Mouse (Mus musculus) kidney, embryonic 16.5 days (tissue): ENCODE data around the gene Mthfsl. TPM values are rescaled to one million over a fixed set of nuclear protein-coding genes. Genes with fewer than 3 reads are reported as not detected.
"Not testable (repeated sequence)": the region's sequence is repeated elsewhere in the genome, so short reads cannot be mapped to it uniquely, and the experiment has no call there.

ENCODE experiments used
- ATAC-seq: fragments of 200-750 bp; cut with Nextera tagmentation; 2 replicates; pipeline ENCODE4 v1.8.0; 2017; ENCODE audit warnings: moderate TSS enrichment; ENCODE audit not compliant: low FRiP score, low TSS enrichment
- H3K27ac ChIP-seq: fragments of 300-500 bp; sonication (generic); 2 replicates; pipeline ENCODE4 v1.5.1; 2014; ENCODE audit warnings: low read length
- H3K27me3 ChIP-seq: fragments of 300-500 bp; sonication (generic); 2 replicates; pipeline ENCODE4 v1.6.1; 2014; ENCODE audit warnings: low read length, control low read depth, mixed read lengths; ENCODE audit not compliant: insufficient read depth
- H3K36me3 ChIP-seq: fragments of 300-500 bp; sonication (generic); 2 replicates; pipeline ENCODE4 v1.6.1; 2014; ENCODE audit warnings: low read length, control low read depth, mixed read lengths; ENCODE audit not compliant: insufficient read depth
- H3K4me1 ChIP-seq: fragments of 300-500 bp; sonication (generic); 2 replicates; pipeline ENCODE4 v1.6.1; 2014; ENCODE audit warnings: low read length, control low read depth, mixed read lengths; ENCODE audit not compliant: insufficient read depth
- H3K4me2 ChIP-seq: fragments of 300-500 bp; sonication (generic); replicated peaks from 2 replicates; pipeline ENCODE4 v1.6.1; 2014; ENCODE audit warnings: low read depth, low read length
- H3K4me3 ChIP-seq: fragments of 300-500 bp; sonication (generic); 2 replicates; pipeline ENCODE4 v1.5.1; 2014; ENCODE audit warnings: mild to moderate bottlenecking, low read length
- H3K9ac ChIP-seq: fragments of 300-500 bp; sonication (generic); replicated peaks from 2 replicates; pipeline ENCODE4 v1.6.1; 2014; ENCODE audit warnings: low read length
- H3K9me3 ChIP-seq: fragments of 300-500 bp; sonication (generic); 2 replicates; pipeline ENCODE4 v1.6.1; 2016; ENCODE audit warnings: low read length, control low read depth
- WGBS: fragments of 180-500 bp; shearing (Covaris S2); extraction: QIAGEN DNeasy Blood & Tissue Kit; methylation state at CpG from one replicate; pipeline ENCODE4 v1.1.7; 2014; 5-methylcytosine and 5-hydroxymethylcytosine counted together
- polyA plus RNA-seq: library from polyadenylated mRNA; unstranded; fragments of >200 nt; fragmentation: Nextera tagmentation; extraction: Ambion mirVana; gene quantifications from 2 replicates; pipeline ENCODE4 v1.2.1, GENCODE M21; 2015

Gene Mthfsl
- polyA plus RNA-seq, 1 experiment from 2014 or later, result 50.8 TPM

DNA sequence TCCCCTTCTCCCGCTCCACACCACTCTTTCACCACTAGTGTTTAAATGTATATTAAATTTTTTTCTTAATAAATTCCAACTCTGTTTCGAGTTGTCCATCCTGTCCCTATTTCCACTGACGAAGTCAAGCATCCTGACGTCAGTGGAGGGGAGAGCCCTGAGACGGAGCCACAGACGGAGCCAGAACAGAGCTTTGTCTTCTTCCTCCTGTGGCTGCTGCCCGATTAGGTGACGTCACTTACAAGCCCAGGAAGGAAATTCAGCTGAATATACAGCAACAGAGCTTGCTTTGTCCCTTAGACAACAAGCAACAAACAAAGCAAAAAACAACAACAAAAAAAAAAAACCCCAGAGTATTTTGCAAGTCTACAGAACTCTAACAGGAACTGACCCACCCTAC, 14.9 kb downstream of the Mthfsl start:
- not testable (repeated sequence) for ATAC-seq
- WGBS, result 88% methylated on average over 8 of the region's 8 CpGs

DNA sequence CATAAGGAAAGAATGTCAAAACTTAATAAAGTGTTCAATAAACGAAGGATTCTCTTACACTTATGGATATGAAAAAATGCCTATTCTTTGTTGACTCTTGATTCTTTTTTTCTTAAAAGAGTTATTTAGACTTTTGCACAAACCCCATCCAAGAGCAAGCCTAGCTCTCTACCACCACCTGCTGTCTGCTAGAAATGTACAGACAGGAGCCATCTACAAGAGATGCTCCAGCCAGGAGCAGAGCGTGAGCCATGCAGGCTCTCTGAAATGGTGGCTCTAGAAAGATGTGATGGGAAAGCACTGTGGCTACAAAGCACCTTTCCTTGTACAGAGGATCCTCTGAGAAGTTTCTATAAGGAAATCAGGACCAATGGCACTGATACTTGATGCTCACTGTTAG, 21.4 kb downstream of the Mthfsl start:
- H3K9ac ChIP-seq, H3K4me1 ChIP-seq, H3K27me3 ChIP-seq, H3K4me2 ChIP-seq, ATAC-seq, H3K27ac ChIP-seq, H3K9me3 ChIP-seq, H3K36me3 ChIP-seq, H3K4me3 ChIP-seq: not testable (repeated sequence)
- WGBS, result no CpG with 5 or more reads among the region's 2 CpGs

More for the DNA sequence above, 14.9 kb downstream of the Mthfsl start:
- H3K9me3 ChIP-seq, H3K27me3 ChIP-seq, H3K9ac ChIP-seq, H3K4me3 ChIP-seq, H3K27ac ChIP-seq, H3K36me3 ChIP-seq, H3K4me1 ChIP-seq, H3K4me2 ChIP-seq: not testable (repeated sequence)

- H3K4me3 ChIP-seq, H3K27me3 ChIP-seq, H3K9me3 ChIP-seq, H3K4me2 ChIP-seq, H3K9ac ChIP-seq, H3K36me3 ChIP-seq, ATAC-seq, H3K27ac ChIP-seq, H3K4me1 ChIP-seq: not testable (repeated sequence)
- 85% methylated on average over 2 of the region's 2 CpGs for WGBS
These were observed 28.8 kb downstream of the Mthfsl start for GRCm38 (mm10) chr9:88691307-88691706.

DNA sequence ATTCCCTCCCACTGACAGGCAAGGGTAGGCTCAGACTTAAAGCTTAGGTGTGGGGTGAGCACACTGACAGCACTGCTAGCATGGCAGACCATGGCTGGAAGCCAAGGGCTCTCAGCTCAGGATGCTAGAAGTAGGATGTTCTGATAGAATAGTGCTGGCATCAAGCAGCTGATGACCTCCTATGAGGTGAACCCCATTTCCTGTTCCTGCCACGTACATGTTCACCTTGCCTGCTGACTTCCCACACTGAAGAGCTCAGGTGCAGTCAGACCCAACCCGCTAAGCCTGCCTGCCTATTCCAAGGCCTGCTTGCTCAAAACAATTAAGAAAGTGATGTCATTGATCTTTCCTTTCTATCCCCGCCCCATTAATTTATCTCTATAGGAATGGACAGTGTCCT, 30.6 kb downstream of the Mthfsl start:
- H3K27me3 ChIP-seq, H3K9ac ChIP-seq, H3K36me3 ChIP-seq, H3K27ac ChIP-seq, H3K9me3 ChIP-seq, H3K4me1 ChIP-seq, ATAC-seq, H3K4me3 ChIP-seq, H3K4me2 ChIP-seq: not testable (repeated sequence)
- WGBS, result 94% methylated on average over 2 of the region's 3 CpGs

DNA sequence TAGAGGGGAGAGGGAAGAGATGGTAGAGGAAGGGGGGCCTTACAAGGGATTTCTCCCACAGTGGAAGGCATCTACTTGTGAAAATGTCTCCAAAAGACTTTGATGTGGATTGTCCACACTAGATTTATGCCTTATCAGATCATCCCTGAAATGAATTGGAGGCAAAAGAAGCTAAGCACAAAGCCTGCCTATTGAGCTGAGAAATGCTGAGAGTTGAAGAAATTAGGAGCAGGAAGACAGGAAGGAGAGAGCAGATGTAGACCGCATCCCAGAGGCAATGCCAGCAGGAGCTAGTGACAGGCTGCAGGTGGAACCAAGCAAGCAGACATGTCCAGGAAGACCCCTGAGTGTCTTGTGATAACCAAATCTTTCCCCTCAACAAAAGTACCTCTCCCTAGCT, 33.4 kb downstream of the Mthfsl start:
- H3K27me3 ChIP-seq, H3K4me1 ChIP-seq, H3K9me3 ChIP-seq, H3K4me3 ChIP-seq, ATAC-seq, H3K27ac ChIP-seq, H3K36me3 ChIP-seq, H3K9ac ChIP-seq, H3K4me2 ChIP-seq: not testable (repeated sequence)
- WGBS, result 92% methylated on average over 1 of the region's 1 CpGs

GRCm38 (mm10) chr9:88658341-88658740, 61.8 kb downstream of the Mthfsl start:
- H3K4me3 ChIP-seq, H3K9me3 ChIP-seq, H3K27me3 ChIP-seq, H3K4me2 ChIP-seq, H3K36me3 ChIP-seq, H3K4me1 ChIP-seq, H3K27ac ChIP-seq, H3K9ac ChIP-seq, ATAC-seq: not testable (repeated sequence)

DNA sequence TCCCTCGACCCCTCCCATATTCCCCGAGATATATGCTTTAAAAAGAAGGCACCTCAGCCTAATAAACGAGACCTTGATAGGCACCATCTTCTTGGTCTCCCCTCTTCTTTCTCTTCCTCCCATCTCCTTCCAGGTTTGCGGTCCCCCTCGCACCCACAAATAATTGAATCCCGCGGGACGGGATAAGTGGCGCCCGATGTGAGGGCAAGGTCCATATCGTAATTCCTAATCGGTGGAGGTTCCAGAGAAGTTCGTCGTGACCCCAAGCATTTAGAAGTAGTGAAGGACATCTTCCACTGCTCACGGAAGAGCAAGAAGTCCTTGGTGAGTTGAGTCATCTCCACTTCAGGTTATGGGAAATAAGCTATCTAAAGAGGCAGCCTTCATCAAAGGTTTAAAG, 69.4 kb downstream of the Mthfsl start:
- H3K9me3 ChIP-seq, H3K4me2 ChIP-seq, H3K9ac ChIP-seq, H3K27me3 ChIP-seq, H3K27ac ChIP-seq, H3K4me1 ChIP-seq, H3K4me3 ChIP-seq, ATAC-seq, H3K36me3 ChIP-seq: not testable (repeated sequence)
- 97% methylated on average over 11 of the region's 15 CpGs for WGBS

Other genes starting within 250 kb of the Mthfsl start
- 91.9 and 99.8 TPM in 2 replicates for gene Syncrip, start 237.7 kb downstream of the Mthfsl start, polyA plus RNA-seq
- gene Zfp949, start 172.3 kb downstream of the Mthfsl start, polyA plus RNA-seq, result 11.8 and 13.9 TPM in 2 replicates
- gene Trim43a, start 139.4 kb downstream of the Mthfsl start, polyA plus RNA-seq, result 0.07 and 0.09 TPM in 2 replicates
- 0.35 and 0.67 TPM in 2 replicates for gene Bcl2a1d, start 11.6 kb upstream of the Mthfsl start, polyA plus RNA-seq
- 0.12 and 0.35 TPM in 2 replicates for gene Trim43c, start 118.9 kb upstream of the Mthfsl start, polyA plus RNA-seq
- gene Bcl2a1a, start 236.6 kb upstream of the Mthfsl start, polyA plus RNA-seq, result 0.24 TPM in 1 of 2 replicates, not detected in the other